Mouse (Mus musculus): ENCODE measurements around the gene Gpr37. TPM values are rescaled to one million over a fixed set of nuclear protein-coding genes. Genes with fewer than 3 reads are reported as not detected.

Gpr37 gene
- polyA plus RNA-seq (2012; rRNA removed): 0.38 and 0.57 TPM in 2 replicates

DNA sequence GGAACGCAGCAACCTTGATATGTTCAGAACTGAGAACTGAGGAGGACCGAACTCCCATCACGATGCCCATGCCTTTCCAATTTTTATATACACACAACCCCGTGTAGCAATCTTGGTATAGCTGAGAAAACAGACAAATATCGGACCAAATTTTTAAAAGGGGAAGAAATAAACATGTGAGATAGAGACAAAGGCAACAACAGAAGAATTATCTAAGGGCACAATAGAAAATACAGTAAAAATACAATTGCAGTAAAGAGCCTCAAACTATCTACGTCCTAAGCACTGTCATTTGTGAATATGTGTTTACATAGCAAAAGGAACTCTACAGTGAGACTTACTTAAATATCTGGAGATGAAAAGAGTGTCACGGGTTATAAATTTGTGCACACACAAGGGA is at the start of gene Gpr37:
Gene Gpr37 (minus strand): TSS at position 101 of the 400 bp plus-strand sequence.

Other genes with a start within 250 kb of the Gpr37 start
- gene Pot1a, start 118.5 kb upstream of the Gpr37 start, polyA plus RNA-seq (2012; rRNA removed): 0.48 and 0.61 TPM in 2 replicates